Mouse (Mus musculus) E14TG2a.4 (cell line): ENCODE measurements at regions not wholly inside any gene's neighbourhood (a gene's known extent, or its start where the extent isn't known, plus 50 kb on each side); places are given as distances from the start of the nearest gene placed in this dataset.

ENCODE experiments used
- CTCF ChIP-seq: conservative IDR thresholded peaks from 2 replicates; pipeline ENCODE4 v1.5.1; 2014; ENCODE audit warnings: low read length
- NANOG ChIP-seq: IDR thresholded peaks from 2 replicates; pipeline ENCODE4 v1.6.1; 2014; ENCODE audit warnings: borderline replicate concordance, low read length, mixed read lengths

DNA sequence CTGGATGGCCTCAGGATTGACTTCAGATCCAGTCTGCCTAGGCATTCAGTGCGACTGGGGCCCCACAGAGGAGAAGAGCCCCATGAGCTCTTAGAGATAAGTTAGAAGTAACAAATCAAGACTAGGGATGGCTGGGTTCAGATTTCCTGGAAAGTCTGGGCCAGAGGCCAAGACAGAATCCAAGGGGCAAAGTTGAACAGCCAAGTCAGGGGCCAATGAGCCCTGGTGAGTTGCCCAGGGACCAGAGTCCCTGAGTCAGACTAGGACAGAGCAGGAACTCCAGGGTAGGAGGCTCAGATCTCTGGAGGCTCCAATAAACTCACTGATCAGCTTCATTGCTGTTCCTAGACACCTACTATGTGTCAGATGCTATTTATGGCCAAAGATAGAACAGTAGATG, 87.6 kb downstream of the Gm826 start:
- no peak for TF ChIP-seq CTCF
- TF ChIP-seq NANOG, result no peak
